Mouse (Mus musculus) liver, embryonic 15.5 days (tissue): Measurements from ENCODE around the gene Bid. TPM values are rescaled to one million over a fixed set of nuclear protein-coding genes. Genes with fewer than 3 reads are reported as not detected.
"Not testable (repeated sequence)": the region's sequence is repeated elsewhere in the genome, so short reads cannot be mapped to it uniquely, and the experiment has no call there.

Source experiments
- ATAC-seq: fragments of 200-750 bp; cut with Nextera tagmentation; 2 replicates; pipeline ENCODE4 v1.8.0; 2017; ENCODE audit warnings: moderate number of reproducible peaks, mild to moderate bottlenecking, moderate library complexity; ENCODE audit not compliant: insufficient read depth
- H3K27ac ChIP-seq: fragments of 300-500 bp; sonication (generic); replicated peaks from 2 replicates; pipeline ENCODE4 v1.5.1; 2015; ENCODE audit warnings: mild to moderate bottlenecking, inconsistent platforms
- H3K27me3 ChIP-seq: fragments of 300-500 bp; sonication (generic); 2 replicates; pipeline ENCODE4 v1.6.1; 2015; ENCODE audit warnings: mild to moderate bottlenecking, inconsistent platforms
- H3K36me3 ChIP-seq: fragments of 300-500 bp; sonication (generic); replicated peaks from 2 replicates; pipeline ENCODE4 v1.6.1; 2015; ENCODE audit warnings: moderate library complexity, mild to moderate bottlenecking, inconsistent platforms
- H3K4me1 ChIP-seq: fragments of 300-500 bp; sonication (generic); replicated peaks from 2 replicates; pipeline ENCODE4 v1.6.1; 2015; ENCODE audit warnings: inconsistent platforms
- H3K4me2 ChIP-seq: fragments of 300-500 bp; sonication (generic); 2 replicates; pipeline ENCODE4 v1.6.1; 2015; ENCODE audit warnings: moderate library complexity, mild to moderate bottlenecking, inconsistent platforms
- H3K4me3 ChIP-seq: fragments of 300-500 bp; sonication (generic); replicated peaks from 2 replicates; pipeline ENCODE4 v1.5.1; 2015; ENCODE audit warnings: mild to moderate bottlenecking, inconsistent platforms
- H3K9ac ChIP-seq: fragments of 300-500 bp; sonication (generic); 2 replicates; pipeline ENCODE4 v1.6.1; 2015; ENCODE audit warnings: moderate library complexity, mild to moderate bottlenecking, inconsistent platforms
- H3K9me3 ChIP-seq: fragments of 300-500 bp; sonication (generic); replicated peaks from 2 replicates; pipeline ENCODE4 v1.6.1; 2016; ENCODE audit warnings: inconsistent platforms
- WGBS: fragments of 180-500 bp; shearing (Covaris S2); methylation state at CpG from one replicate; pipeline ENCODE4 v1.1.7; 2015; ENCODE audit warnings: mixed read lengths; ENCODE audit not compliant: insufficient replicate concordance; 5-methylcytosine and 5-hydroxymethylcytosine counted together
- polyA plus RNA-seq: library from polyadenylated mRNA; unstranded; fragments of >200 nt; fragmentation: Nextera tagmentation; extraction: Ambion mirVana; gene quantifications from 2 replicates; pipeline ENCODE4 v1.2.1, GENCODE M21; 2015

Gene Bid
- polyA plus RNA-seq, 1 experiment from 2014 or later = 22.0 TPM

DNA sequence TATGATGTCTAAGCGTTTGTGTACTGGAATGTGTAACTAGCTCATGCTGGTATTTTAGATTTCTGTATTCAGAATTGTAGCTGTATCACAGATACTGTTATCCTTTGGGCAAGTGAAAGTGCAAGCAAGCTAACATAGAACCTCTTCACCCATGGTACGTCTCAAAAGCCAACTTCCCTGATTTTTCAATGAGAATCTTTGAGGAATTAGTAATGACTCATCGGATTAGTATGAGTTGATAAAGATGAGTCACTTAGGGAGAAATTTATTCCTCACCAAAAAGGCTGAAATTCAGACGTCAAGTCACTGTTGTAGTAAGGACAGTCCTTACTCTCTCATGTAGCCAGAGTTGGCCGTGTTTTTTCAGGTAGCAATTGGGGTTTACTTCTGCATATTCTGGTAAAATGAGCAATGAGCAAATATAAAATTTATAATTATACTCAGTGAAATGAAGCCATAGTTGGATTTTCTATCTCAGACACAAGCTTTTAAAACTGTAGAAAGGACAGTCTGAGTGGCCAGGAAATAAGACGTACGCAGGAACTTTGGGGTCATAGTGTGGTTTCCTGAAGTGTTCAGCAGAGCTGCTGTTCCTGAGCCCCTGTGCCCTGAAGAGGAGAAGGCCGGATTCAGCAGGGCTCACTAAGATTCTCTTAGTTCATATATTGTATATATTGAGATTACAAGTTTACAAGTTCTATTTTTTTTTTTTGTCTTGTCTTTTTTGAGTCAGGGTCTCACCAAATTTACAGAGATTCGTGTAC, 50.4 kb downstream of the Bid start:
- Histone ChIP-seq H3K4me1 (peaks cover 12% of the 10 kb centered on the region), H3K27ac (no peak overlapping the region), H3K27me3 (no peaks in the 10 kb centered on the region), H3K4me3 (no peak overlapping the region), H3K9me3 (no peaks in the 10 kb centered on the region), H3K36me3 (peaks cover 79% of the 10 kb centered on the region), H3K9ac (no peak overlapping the region), H3K4me2 (no peak overlapping the region)
- WGBS = 59% methylated on average over 9 of the region's 9 CpGs
- ATAC-seq = no peak

DNA sequence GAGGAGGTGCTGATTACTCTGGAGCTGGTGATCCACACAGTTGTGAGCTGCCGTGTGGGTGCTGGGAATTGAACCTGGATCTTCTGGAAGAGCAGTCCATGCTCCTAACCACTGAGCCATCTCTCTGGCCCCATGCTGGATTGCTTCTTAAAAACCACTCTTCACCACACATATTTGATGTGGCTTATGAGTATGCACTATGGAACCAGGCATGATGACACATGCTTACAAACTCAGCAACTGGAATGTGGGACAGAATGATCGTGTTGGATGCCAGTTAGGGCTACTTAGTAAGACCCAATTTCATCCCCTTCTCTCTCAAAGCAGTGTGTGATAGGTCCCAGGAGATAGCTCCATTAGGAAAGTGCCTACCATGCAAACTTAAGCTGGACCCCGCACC, 56.6 kb downstream of the Bid start:
- no peak for ATAC-seq
- Histone ChIP-seq H3K36me3 (peaks cover 86% of the 10 kb centered on the region), H3K9ac (no peak overlapping the region), H3K9me3 (no peaks in the 10 kb centered on the region), H3K4me1 (peaks cover 39% of the 10 kb centered on the region), H3K27ac (no peak overlapping the region), H3K4me3 (no peak overlapping the region), H3K27me3 (no peaks in the 10 kb centered on the region), H3K4me2 (no peak overlapping the region)
- WGBS = 83% methylated on average over 3 of the region's 3 CpGs

DNA sequence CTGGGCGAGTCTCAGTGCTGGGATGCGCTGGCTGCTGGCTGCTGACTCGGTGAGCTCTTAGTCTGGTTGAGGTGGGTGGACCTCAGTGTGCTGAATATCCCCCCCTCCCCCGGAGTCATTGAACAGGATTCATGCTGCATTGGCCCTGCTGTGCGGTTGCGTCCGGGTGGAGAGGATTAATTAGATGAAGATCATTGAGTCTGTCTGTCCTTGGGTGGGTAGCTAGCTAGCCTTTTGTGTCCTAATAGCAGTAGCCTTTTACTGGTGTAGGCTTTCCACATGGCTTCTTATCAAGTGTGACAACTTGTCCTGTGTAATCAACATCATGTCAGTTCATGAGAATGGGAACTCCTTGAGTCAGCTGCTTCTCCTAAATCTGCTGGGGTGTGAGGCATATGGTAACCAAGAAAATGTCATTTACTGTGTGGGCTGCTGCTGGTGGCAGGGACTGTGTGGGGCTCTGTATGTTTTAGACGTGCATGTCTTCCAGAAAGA, 58.4 kb downstream of the Bid start:
- no peaks in the 10 kb centered on the region for H3K27me3 ChIP-seq
- no peak overlapping the region for H3K4me3 ChIP-seq
- H3K4me2 ChIP-seq = no peak overlapping the region
- peaks cover 81% of the 10 kb centered on the region for H3K36me3 ChIP-seq
- H3K9ac ChIP-seq = no peak overlapping the region
- H3K27ac ChIP-seq = peak overlapping the region; percentile 25; the same call in 1 of the 2 replicates
- H3K9me3 ChIP-seq = no peaks in the 10 kb centered on the region
- ATAC-seq = peak; percentile 27; the same call in 1 of the 2 replicates
- H3K4me1 ChIP-seq = peaks cover 52% of the 10 kb centered on the region
- 72% methylated on average over 8 of the region's 8 CpGs for WGBS

DNA sequence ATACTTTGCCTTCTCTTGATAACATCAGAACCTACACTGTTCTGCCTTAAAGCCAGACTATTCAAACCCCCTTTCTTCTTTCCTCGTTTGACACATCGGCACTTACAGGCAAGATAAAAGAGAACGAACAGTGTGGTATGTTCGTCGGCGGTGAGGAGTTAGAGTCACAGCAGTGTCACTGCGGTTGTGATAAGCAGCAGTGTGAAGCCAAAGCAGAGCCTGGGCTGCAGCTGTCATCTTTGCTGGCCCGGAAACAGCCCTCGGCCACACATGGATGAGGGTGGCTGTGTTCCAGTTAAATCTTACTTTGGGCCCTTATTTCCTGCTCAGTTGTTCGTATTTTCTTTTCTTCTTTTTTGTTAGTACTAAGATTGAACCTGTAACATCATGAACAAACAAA, 62.2 kb downstream of the Bid start:
- Histone ChIP-seq H3K27ac (peak overlapping the region; percentile 75), H3K4me2 (peak overlapping the region; percentile 31), H3K9ac (no peak overlapping the region), H3K9me3 (no peaks in the 10 kb centered on the region), H3K27me3 (no peaks in the 10 kb centered on the region), H3K4me1 (peaks cover 43% of the 10 kb centered on the region), H3K4me3 (no peak overlapping the region), H3K36me3 (peaks cover 75% of the 10 kb centered on the region)
- ATAC-seq = peak; percentile 84
- 21% methylated on average over 10 of the region's 10 CpGs for WGBS

DNA sequence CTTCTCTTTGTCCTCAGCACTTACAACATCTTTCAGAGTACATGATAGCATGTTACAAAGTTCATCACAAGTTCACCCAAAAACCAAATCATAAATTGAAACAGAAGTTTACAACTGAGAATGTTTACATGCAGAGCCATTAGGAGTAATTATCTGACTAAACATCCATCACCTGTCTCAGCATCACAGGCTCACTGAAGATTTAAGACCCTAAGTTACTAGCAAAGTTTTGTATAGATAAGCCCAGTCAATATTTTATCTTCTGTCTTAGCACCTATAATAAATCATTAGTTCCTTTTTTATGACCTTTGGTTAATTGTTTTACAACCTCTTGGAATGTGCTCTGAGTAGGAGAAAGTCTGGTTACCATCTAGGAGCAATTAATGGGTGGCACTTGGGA, 65.9 kb downstream of the Bid start:
- ATAC-seq = not testable (repeated sequence)
- peaks cover 71% of the 10 kb centered on the region for H3K36me3 ChIP-seq

More for the DNA sequence above, 65.9 kb downstream of the Bid start:
- H3K27me3 ChIP-seq, H3K27ac ChIP-seq, H3K9ac ChIP-seq, H3K4me3 ChIP-seq, H3K9me3 ChIP-seq, H3K4me2 ChIP-seq: not testable (repeated sequence)
- H3K4me1 ChIP-seq = peaks cover 22% of the 10 kb centered on the region

Other genes with a start within 250 kb of the Bid start
- gene Slc25a18, start 143.3 kb downstream of the Bid start, polyA plus RNA-seq = 0.07 and 0.09 TPM in 2 replicates
- 155 and 157 TPM in 2 replicates for gene Atp6v1e1, start 94.1 kb downstream of the Bid start, polyA plus RNA-seq
- 34.3 and 34.4 TPM in 2 replicates for gene Bcl2l13, start 80.6 kb downstream of the Bid start, polyA plus RNA-seq
- gene Mical3, start 214.1 kb upstream of the Bid start, polyA plus RNA-seq = 8.7 and 11.5 TPM in 2 replicates